Mouse (Mus musculus) MEL (cell line): Measurements from ENCODE around the gene Fgfr2. TPM values are rescaled to one million over a fixed set of nuclear protein-coding genes. Genes with fewer than 3 reads are reported as not detected.

Experiments used
- DNase-seq: peaks from one replicate; pipeline ENCODE4 v3.0.0; 2011; ENCODE audit warnings: low read depth, low spot score
- H3K27ac ChIP-seq: 2 replicates; pipeline ENCODE4 v1.5.1; 2012; ENCODE audit warnings: low read depth, mild to moderate bottlenecking, control low read depth, low read length, moderate library complexity; ENCODE audit not compliant: control insufficient read depth
- H3K27me3 ChIP-seq, 2 experiments: fragments of 150-350 bp in 1 of 2; sonication (generic) in 1 of 2; 2 replicates each; pipeline ENCODE4 v1.6.1; 2012; ENCODE audit warnings: low read length in 2 of 2, mild to moderate bottlenecking in 2 of 2, improper control_type of control experiment in 1 of 2, moderate library complexity in 1 of 2; ENCODE audit not compliant: insufficient read depth in 2 of 2, control insufficient read depth in 1 of 2
- H3K36me3 ChIP-seq, 2 experiments: 2 replicates each; pipeline ENCODE4 v1.6.1; 2012 to 2014; ENCODE audit warnings: low read length in 2 of 2, improper control_type of control experiment in 1 of 2, inconsistent platforms in 1 of 2, mild to moderate bottlenecking in 1 of 2; ENCODE audit not compliant: insufficient read depth in 2 of 2, control insufficient read depth in 1 of 2
- H3K4me1 ChIP-seq, 2 experiments: fragments of 150-350 bp in 1 of 2; sonication (generic) in 1 of 2; 2 replicates each; pipeline ENCODE4 v1.6.1; 2012; ENCODE audit warnings: low read length in 2 of 2, improper control_type of control experiment in 1 of 2, mild to moderate bottlenecking in 1 of 2; ENCODE audit not compliant: insufficient read depth in 2 of 2, control insufficient read depth in 1 of 2
- H3K4me3 ChIP-seq, 2 experiments: fragments of 150-350 bp in 1 of 2; sonication (generic) in 1 of 2; 2 replicates each; pipeline ENCODE4 v1.5.1; 2012; ENCODE audit warnings: low read depth in 2 of 2, low read length in 2 of 2, mild to moderate bottlenecking in 2 of 2, moderate library complexity in 2 of 2, control low read depth in 1 of 2, improper control_type of control experiment in 1 of 2; ENCODE audit not compliant: control insufficient read depth in 1 of 2, insufficient read depth in 1 of 2
- H3K79me2 ChIP-seq: 2 replicates; pipeline ENCODE4 v1.6.1; 2012; ENCODE audit warnings: mild to moderate bottlenecking, low read length, moderate library complexity; ENCODE audit not compliant: control insufficient read depth, poor library complexity, insufficient read depth
- H3K9ac ChIP-seq: 2 replicates; pipeline ENCODE4 v1.6.1; 2012; ENCODE audit warnings: low read depth, mild to moderate bottlenecking, control low read depth, low read length, moderate library complexity; ENCODE audit not compliant: control insufficient read depth, poor library complexity, severe bottlenecking
- H3K9me3 ChIP-seq: fragments of 150-350 bp; sonication (generic); replicated peaks from 2 replicates; pipeline ENCODE4 v1.6.1; 2012; ENCODE audit warnings: mild to moderate bottlenecking, low read length, improper control_type of control experiment, moderate library complexity; ENCODE audit not compliant: insufficient read depth
- CHD1 ChIP-seq: IDR thresholded peaks from 2 replicates; pipeline ENCODE4 v1.6.1; 2012; ENCODE audit warnings: low read depth, mild to moderate bottlenecking, inconsistent platforms, low read length, improper control_type of control experiment
- CTCF ChIP-seq, 3 experiments: IDR thresholded peaks in 2 of 3; conservative IDR thresholded peaks in 1 of 3; 2 replicates each; pipeline ENCODE4 v1.5.1; 2011 to 2012; ENCODE audit warnings: low read length in 3 of 3, low read depth in 2 of 3, mild to moderate bottlenecking in 2 of 3, improper control_type of control experiment in 1 of 3, inconsistent platforms in 1 of 3, mixed read lengths in 1 of 3, moderate library complexity in 1 of 3; ENCODE audit not compliant: control insufficient read depth in 1 of 3, insufficient read depth in 1 of 3, poor library complexity in 1 of 3, severe bottlenecking in 1 of 3
- ELF1 ChIP-seq: IDR thresholded peaks from 2 replicates; pipeline ENCODE4 v1.6.1; 2014; ENCODE audit warnings: low read depth, mild to moderate bottlenecking, inconsistent platforms, low read length, improper control_type of control experiment, moderate library complexity
- EP300 ChIP-seq, 2 experiments: IDR thresholded peaks; 2 replicates each; pipeline ENCODE4 v1.6.1; 2011; ENCODE audit warnings: improper control_type of control experiment in 2 of 2, low read length in 2 of 2, low read depth in 1 of 2, mild to moderate bottlenecking in 1 of 2
- GATA1 ChIP-seq: IDR thresholded peaks from 2 replicates; pipeline ENCODE4 v1.6.1; 2011; ENCODE audit warnings: low read depth, low read length, improper control_type of control experiment
- HCFC1 ChIP-seq: IDR thresholded peaks from 2 replicates; pipeline ENCODE4 v1.6.1; 2012; ENCODE audit warnings: low read depth, mild to moderate bottlenecking, inconsistent platforms, low read length, improper control_type of control experiment, moderate library complexity
- KAT2A ChIP-seq: conservative IDR thresholded peaks from 2 replicates; pipeline ENCODE4 v1.6.1; 2012; ENCODE audit warnings: low read depth, low read length, improper control_type of control experiment, inconsistent platforms
- MAFK ChIP-seq: IDR thresholded peaks from 2 replicates; pipeline ENCODE4 v1.6.1; 2011; ENCODE audit warnings: low read depth, mild to moderate bottlenecking, low read length, improper control_type of control experiment, borderline replicate concordance
- MAX ChIP-seq: IDR thresholded peaks from 2 replicates; pipeline ENCODE4 v1.6.1; 2011; ENCODE audit warnings: low read length, improper control_type of control experiment
- MEF2A ChIP-seq: IDR thresholded peaks from 2 replicates; pipeline ENCODE4 v1.6.1; 2014; ENCODE audit warnings: low read depth, mild to moderate bottlenecking, inconsistent platforms, low read length, improper control_type of control experiment; ENCODE audit not compliant: poor library complexity, insufficient replicate concordance, severe bottlenecking; ENCODE audit errors: extremely low read depth
- MXI1 ChIP-seq: IDR thresholded peaks from 2 replicates; pipeline ENCODE4 v1.6.1; 2011; ENCODE audit warnings: mild to moderate bottlenecking, low read depth, low read length, improper control_type of control experiment
- NRF1 ChIP-seq: IDR thresholded peaks from 2 replicates; pipeline ENCODE4 v1.6.1; 2014; ENCODE audit warnings: low read depth, mild to moderate bottlenecking, inconsistent platforms, low read length, improper control_type of control experiment, moderate library complexity; ENCODE audit not compliant: poor library complexity, insufficient read depth, severe bottlenecking
- POLR2AphosphoS2 ChIP-seq: IDR thresholded peaks from 2 replicates; pipeline ENCODE4 v1.6.1; 2011; ENCODE audit warnings: low read length, improper control_type of control experiment
- POLR2AphosphoS5 ChIP-seq: IDR thresholded peaks from 2 replicates; pipeline ENCODE4 v1.6.1; 2012; ENCODE audit warnings: low read depth, borderline replicate concordance, mild to moderate bottlenecking, inconsistent platforms, low read length, moderate library complexity, mixed read lengths
- RAD21 ChIP-seq: IDR thresholded peaks from 2 replicates; pipeline ENCODE4 v1.6.1; 2011; ENCODE audit warnings: mild to moderate bottlenecking, low read depth, low read length, improper control_type of control experiment
- RCOR1 ChIP-seq: IDR thresholded peaks from 2 replicates; pipeline ENCODE4 v1.6.1; 2012; ENCODE audit warnings: low read depth, mild to moderate bottlenecking, inconsistent platforms, low read length, improper control_type of control experiment
- TAL1 ChIP-seq: IDR thresholded peaks from 2 replicates; pipeline ENCODE4 v1.6.1; 2012; ENCODE audit warnings: mild to moderate bottlenecking, inconsistent platforms, low read length, moderate library complexity, mixed read lengths
- TBP ChIP-seq: IDR thresholded peaks from 2 replicates; pipeline ENCODE4 v1.8.0; 2011; ENCODE audit warnings: low read depth, low read length, improper control_type of control experiment
- USF1 ChIP-seq: IDR thresholded peaks from 2 replicates; pipeline ENCODE4 v1.6.1; 2014; ENCODE audit warnings: low read depth, mild to moderate bottlenecking, inconsistent platforms, low read length, improper control_type of control experiment, moderate library complexity
- USF2 ChIP-seq, 2 experiments: IDR thresholded peaks; 2 replicates each; pipeline ENCODE4 v1.6.1; 2011 to 2012; ENCODE audit warnings: improper control_type of control experiment in 2 of 2, low read length in 2 of 2, borderline replicate concordance in 1 of 2, inconsistent platforms in 1 of 2, low read depth in 1 of 2, mild to moderate bottlenecking in 1 of 2; ENCODE audit not compliant: insufficient read depth in 1 of 2
- ZC3H11A ChIP-seq: IDR thresholded peaks from 2 replicates; pipeline ENCODE4 v1.6.1; 2012; ENCODE audit warnings: low read depth, mild to moderate bottlenecking, inconsistent platforms, low read length, improper control_type of control experiment
- ZKSCAN1 ChIP-seq: IDR thresholded peaks from 2 replicates; pipeline ENCODE4 v1.6.1; 2012; ENCODE audit warnings: low read depth, mild to moderate bottlenecking, inconsistent platforms, low read length, improper control_type of control experiment, moderate library complexity
- ZMIZ1 ChIP-seq: IDR thresholded peaks from 2 replicates; pipeline ENCODE4 v1.6.1; 2012; ENCODE audit warnings: low read depth, mild to moderate bottlenecking, inconsistent platforms, low read length, improper control_type of control experiment, moderate library complexity
- polyA plus RNA-seq, 2 experiments: library from polyadenylated mRNA; stranded (reverse) in 1 of 2; unstranded in 1 of 2; fragments of >175 nt in 1 of 2; fragments of >200 nt in 1 of 2; gene quantifications; 2 replicates each; pipeline versions ENCODE4 v1.2.1 to v1.2.4; 2012; ENCODE audit warnings: low replicate concordance in 2 of 2, low read depth in 1 of 2; ENCODE audit not compliant: insufficient read length in 2 of 2, insufficient read depth in 1 of 2, missing spikeins in 1 of 2
- total RNA-seq: library from RNA; depleted of rRNA; stranded (reverse); fragments of 300-350 nt; gene quantifications from 2 replicates; pipeline ENCODE4 v1.2.3, GENCODE M21; 2012

The Fgfr2 gene
- total and polyA plus RNA-seq, 3 experiments, result not detected

DNA sequence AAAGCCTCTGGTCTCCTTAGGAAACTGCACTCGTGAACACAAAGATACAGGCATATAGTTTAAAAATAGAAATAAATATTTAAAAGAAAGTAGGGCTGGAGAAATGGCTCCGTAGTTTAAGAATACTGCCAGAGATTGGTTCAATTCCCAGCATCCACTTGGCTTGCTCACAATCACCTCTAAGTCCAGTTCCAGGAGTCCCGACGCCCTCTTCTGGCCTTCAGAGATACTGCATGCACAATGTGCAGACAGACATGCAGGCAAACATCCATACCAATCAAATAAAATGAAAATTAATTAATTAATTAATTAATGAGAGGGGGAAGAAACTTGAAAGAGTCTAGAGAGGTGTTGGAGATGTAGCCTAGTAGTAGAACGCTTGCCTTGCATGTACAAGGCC lies 2856.1 kb downstream of the Fgfr2 start:
- no peaks in the 10 kb centered on the region for H3K36me3 ChIP-seq
- no peak for TF ChIP-seq ZKSCAN1
- no peak for TF ChIP-seq ELF1
- peak; percentile 1; the same call in 1 of the 2 replicates for TF ChIP-seq RAD21
- no peak for TF ChIP-seq RCOR1
- TF ChIP-seq CTCF (IDR thresholded peaks at IDR 0.05 in 2 of 3, conservative IDR thresholded peaks at IDR 0.05 in 1 of 3; ENCODE audit: control insufficient read depth in 1 of 3, insufficient read depth in 1 of 3, low read depth in 2 of 3, low read length in 3 of 3, poor library complexity in 1 of 3, severe bottlenecking in 1 of 3), result peak; percentile 7 to 22 (median 12); a peak in 1 of 6 replicates
- TF ChIP-seq, all 39 proteins: peak for 2
- peak; percentile 3 for DNase-seq
- Histone ChIP-seq H3K9ac (no peak overlapping the region), H3K4me3 (no peak overlapping the region), H3K27me3 (no peaks in the 10 kb centered on the region), H3K27ac (no peak overlapping the region), H3K4me1 (no peaks in the 10 kb centered on the region), H3K9me3 (no peaks in the 10 kb centered on the region), H3K79me2 (no peaks in the 10 kb centered on the region)

GRCm38 (mm10) chr7:130266166-130266490 lies 2857.0 kb downstream of the Fgfr2 start:
- no peak for DNase-seq
- no peak overlapping the region for H3K9ac ChIP-seq

GRCm38 (mm10) chr7:130265319-130266165 lies 2857.6 kb downstream of the Fgfr2 start:
- DNase-seq, result no peak
- TF ChIP-seq USF1 (no peak), EP300 (IDR thresholded peaks at IDR 0.05; ENCODE audit: low read depth in 1 of 2, low read length in 2 of 2) (no peak), KAT2A (no peak), NRF1 (no peak)
- Histone ChIP-seq H3K4me3 (no peak overlapping the region), H3K4me1 (no peaks in the 10 kb centered on the region), H3K9me3 (no peaks in the 10 kb centered on the region), H3K27ac (no peak overlapping the region), H3K79me2 (no peaks in the 10 kb centered on the region), H3K36me3 (no peaks in the 10 kb centered on the region), H3K9ac (no peak overlapping the region), H3K27me3 (no peaks in the 10 kb centered on the region)

More at GRCm38 (mm10) chr7:130266166-130266490, 2857.0 kb downstream of the Fgfr2 start:
- Histone ChIP-seq H3K4me1 (no peaks in the 10 kb centered on the region), H3K79me2 (no peaks in the 10 kb centered on the region), H3K4me3 (no peak overlapping the region), H3K36me3 (no peaks in the 10 kb centered on the region), H3K27me3 (no peaks in the 10 kb centered on the region), H3K9me3 (no peaks in the 10 kb centered on the region), H3K27ac (no peak overlapping the region)
- TF ChIP-seq CHD1 (no peak), TAL1 (no peak), POLR2AphosphoS2 (no peak), HCFC1 (no peak), MAFK (no peak), USF2 (IDR thresholded peaks at IDR 0.05; ENCODE audit: borderline replicate concordance in 1 of 2, insufficient read depth in 1 of 2, low read depth in 1 of 2, low read length in 2 of 2) (no peak), POLR2AphosphoS5 (no peak), ZC3H11A (no peak), TBP (no peak), ELF1 (no peak), MEF2A (no peak), ZMIZ1 (no peak), NRF1 (no peak), MXI1 (no peak), GATA1 (no peak), ZKSCAN1 (no peak), MAX (no peak)
